Mouse (Mus musculus) erythroblast, adult 5-6 weeks (primary cell): ENCODE data around the gene Gm49721. TPM values are rescaled to one million over a fixed set of nuclear protein-coding genes. Genes with fewer than 3 reads are reported as not detected.
"Not testable (repeated sequence)": the region's sequence is repeated elsewhere in the genome, so short reads cannot be mapped to it uniquely, and the experiment has no call there.

Experiments used
- ATAC-seq: replicated peaks from 2 replicates; pipeline ENCODE4 v1.8.0; 2016; ENCODE audit warnings: moderate number of reproducible peaks, mild to moderate bottlenecking, moderate TSS enrichment, inconsistent platforms; ENCODE audit not compliant: poor library complexity, low FRiP score, severe bottlenecking
- total RNA-seq, 2 experiments: library from RNA; stranded (forward) in 1 of 2; stranded (reverse) in 1 of 2; fragments of 150-400 nt in 1 of 2; fragments of 200-764, 138-1000 nt in 1 of 2; gene quantifications; 2 replicates each; pipeline versions ENCODE4 v1.2.3 to v1.2.4; 2015 to 2017; ENCODE audit warnings: low replicate concordance in 2 of 2

Gm49721 gene
- total RNA-seq, 2 experiments from 2014 or later, result not detected

DNA sequence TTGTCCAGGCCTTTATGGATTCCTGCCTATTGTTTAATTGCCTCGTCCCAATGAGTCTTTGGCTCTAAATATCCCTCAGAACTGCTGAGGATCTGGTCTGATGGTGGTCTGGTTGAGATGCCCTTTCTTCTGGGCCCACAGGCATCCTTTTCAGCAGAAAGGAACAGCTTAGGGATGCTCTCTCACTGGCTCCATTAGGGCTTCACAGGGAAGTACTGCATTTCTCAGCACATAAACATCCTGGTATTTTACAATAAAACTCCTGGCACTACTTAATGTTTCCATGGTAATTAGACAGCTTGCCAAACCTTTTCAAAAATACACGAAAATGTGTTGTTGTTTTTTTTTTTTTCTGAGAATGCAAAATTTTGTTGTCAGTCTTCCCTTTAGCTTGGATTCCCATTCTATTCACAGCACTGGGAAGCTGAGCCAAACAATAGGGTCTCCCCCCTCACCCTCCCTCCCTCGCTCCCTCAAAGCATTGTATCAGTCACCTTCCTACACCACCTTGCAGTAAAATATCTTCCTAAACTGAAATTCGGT, 90.4 kb downstream of the Gm49721 start:
- not testable (repeated sequence) for ATAC-seq

DNA sequence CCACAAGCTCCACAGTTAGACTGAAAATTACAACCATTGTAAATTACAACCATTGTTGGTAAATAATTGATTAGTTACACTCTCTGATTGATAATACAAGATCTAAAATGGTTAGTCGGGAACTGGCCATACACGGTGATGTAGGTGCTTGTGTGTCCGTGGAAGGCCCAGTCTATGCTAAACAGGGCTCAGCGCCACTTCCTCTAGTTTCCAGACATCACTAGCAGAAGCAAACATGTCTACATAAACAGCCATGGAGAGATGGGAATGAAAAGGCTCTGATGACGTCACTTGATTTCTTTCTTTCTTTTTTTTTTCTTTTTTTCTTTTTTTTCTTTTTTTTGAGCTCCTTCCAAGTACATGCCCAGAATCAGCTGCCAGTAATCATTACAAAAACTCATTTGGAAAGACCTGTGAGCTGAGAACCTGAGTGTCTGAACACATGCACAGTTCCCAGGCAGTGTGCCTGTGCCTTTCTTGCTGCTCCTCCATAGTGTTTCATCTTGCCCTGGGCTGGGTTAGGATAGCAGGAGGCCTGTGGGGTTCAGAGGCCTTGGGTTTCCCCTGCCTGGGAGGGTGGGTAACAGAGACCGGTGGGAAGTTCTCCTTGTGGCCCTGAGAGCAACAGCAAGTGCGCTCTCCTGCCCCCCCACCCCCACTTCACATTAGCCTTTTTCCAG, 91.0 kb downstream of the Gm49721 start:
- ATAC-seq, result not testable (repeated sequence)

DNA sequence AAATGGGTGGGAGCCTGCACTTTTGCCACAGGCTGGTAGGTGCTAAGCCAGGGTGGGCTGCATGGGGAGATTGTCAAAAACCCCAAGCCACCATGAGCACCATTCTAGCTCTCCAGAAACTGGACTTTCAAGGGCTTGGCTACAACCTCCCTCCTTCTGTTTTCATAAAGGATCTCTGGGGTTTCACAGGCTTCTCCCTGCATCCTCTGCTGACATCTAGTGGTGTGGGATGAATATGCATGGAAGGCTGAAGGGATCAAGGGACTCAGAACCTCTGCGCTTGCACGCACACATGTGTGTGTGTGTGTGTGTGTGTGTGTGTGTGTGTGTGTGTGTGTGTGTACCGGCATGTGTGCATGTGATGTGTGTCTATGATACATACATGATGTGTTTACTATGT, 95.8 kb downstream of the Gm49721 start:
- ATAC-seq, result not testable (repeated sequence)

DNA sequence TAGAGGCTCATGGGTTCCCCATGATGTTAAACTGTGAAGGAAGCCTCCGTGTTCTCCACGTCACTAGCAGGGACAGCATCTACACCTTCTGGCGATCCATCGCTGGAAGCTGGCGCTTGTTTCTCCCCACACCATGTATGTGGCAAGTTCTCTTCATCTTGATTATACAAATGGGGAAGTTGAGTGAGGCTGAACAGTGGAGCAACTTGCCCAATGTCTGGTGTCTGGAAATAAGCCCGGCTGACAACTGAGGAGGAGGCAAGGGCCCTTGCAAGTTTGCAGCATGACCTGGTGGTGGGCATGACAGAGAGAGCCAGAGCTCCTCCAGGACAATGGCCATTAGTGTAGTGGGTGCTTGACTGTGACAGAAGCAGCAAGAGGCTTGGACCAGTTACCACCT, 96.8 kb downstream of the Gm49721 start:
- ATAC-seq, result not testable (repeated sequence)

DNA sequence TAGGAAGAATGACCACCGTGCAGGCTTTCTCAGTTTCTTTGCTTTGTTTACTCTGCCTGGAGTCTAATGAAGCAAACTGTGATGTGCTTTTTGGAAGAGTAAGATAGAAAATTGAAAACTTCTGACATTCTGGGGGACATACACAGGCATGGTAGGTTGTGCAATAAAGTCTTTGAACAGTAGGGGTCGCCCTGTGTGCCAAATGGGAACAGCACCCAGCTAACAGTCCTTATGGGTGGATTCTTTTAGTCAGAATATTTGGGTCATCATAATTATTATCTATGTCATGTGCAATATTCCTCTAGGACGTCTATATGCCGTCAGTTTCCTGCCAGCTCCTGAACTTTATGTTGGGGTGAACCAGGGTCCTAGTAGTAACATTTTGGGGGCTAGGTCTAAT, 100.9 kb downstream of the Gm49721 start:
- not testable (repeated sequence) for ATAC-seq

DNA sequence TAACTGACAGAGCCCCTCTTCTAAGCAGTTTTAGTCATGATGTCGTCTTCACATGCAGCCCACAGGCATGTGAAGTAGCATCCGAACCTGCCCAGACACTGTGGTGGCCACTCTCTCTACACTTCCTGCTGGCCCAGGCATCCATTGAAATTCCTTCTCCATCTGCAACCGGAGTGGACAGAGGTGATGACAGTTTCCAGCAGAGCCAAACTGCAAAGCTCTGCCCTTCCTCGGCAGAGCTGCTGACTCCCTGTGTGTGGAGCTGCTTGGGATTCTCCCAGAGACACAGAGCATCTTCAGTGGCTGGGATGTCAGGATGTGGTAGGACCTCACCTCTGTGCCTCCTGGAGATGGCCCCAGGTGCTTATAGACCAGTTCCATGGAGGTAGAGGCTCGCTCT, 105.8 kb downstream of the Gm49721 start:
- not testable (repeated sequence) for ATAC-seq

DNA sequence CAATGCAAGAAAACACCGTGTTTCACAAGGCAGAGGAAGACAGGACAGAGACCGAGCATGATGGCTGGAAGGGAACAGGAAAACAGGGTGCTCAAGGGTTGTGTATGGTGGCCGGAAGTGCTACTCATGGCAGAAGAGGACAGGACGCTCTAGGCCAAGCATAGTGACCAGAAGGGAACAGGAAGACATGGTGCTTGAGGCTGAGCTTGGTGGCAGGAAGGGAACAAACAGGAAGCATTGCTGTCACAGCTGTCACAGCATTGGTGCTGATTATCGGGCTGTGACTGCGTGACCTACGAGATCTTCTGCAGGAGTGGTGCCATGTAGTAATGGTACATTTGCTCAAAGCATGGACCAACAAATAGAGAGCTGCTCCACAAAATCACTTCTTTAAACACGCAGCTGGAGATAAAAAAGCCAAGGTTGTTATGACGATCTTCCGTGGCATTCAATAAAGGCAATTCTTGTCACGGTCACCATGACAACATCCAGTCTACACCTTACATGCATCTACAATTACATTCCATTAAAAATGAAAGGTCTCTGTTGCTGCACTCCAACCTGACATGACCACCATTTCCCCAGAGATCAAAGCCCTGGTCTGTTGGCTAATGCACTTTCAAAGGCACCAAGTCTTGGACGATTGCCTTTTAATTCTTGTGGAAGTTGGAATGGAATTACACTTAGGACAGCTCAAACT, 106.9 kb downstream of the Gm49721 start:
- not testable (repeated sequence) for ATAC-seq

DNA sequence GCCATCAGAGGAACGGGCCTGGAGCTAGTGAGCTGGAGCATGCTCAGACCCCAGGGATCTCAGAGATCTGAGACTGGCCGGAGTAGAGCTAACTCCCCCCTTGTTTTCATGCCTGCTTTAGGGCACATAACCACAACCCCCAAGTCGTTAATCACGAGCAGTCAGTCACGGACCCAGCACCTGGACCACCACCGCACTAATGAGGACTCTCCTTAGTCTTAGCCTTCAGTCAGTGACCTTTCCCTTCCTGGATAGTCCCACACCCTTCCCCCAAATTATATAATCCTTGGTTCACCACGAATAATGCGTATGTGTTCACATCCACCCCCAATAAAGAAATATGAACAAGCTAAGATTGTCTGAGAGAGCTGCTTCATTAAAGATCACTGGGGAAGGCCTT, 108.1 kb downstream of the Gm49721 start:
- not testable (repeated sequence) for ATAC-seq

Other genes starting within 250 kb of the Gm49721 start
- gene Ezr, start 196.1 kb upstream of the Gm49721 start, total RNA-seq (2015; ENCODE audit: low replicate concordance), result 9.4 and 23.2 TPM in 2 replicates
- 64.2 and 120 TPM in 2 replicates for gene Ezr, start 196.1 kb upstream of the Gm49721 start, total RNA-seq (2017; ENCODE audit: low replicate concordance)
- 6.3 and 16.7 TPM in 2 replicates for gene Rsph3b, start 30.2 kb upstream of the Gm49721 start, total RNA-seq (2015; ENCODE audit: low replicate concordance)
- 8.5 and 13.5 TPM in 2 replicates for gene Rsph3b, start 30.2 kb upstream of the Gm49721 start, total RNA-seq (2017; ENCODE audit: low replicate concordance)
- gene Tagap1, start 17.7 kb upstream of the Gm49721 start, total RNA-seq (2015; ENCODE audit: low replicate concordance), result 10.2 and 20.2 TPM in 2 replicates
- gene Tagap1, start 17.7 kb upstream of the Gm49721 start, total RNA-seq (2017; ENCODE audit: low replicate concordance), result 6.7 and 8.8 TPM in 2 replicates
- gene Rnaset2b, start 8.3 kb upstream of the Gm49721 start, total RNA-seq (2015; ENCODE audit: low replicate concordance), result 205 and 213 TPM in 2 replicates
- gene Rnaset2b, start 8.3 kb upstream of the Gm49721 start, total RNA-seq (2017; ENCODE audit: low replicate concordance), result 125 and 190 TPM in 2 replicates
- not detected in 2 replicates for gene Gm1604a, start 46.7 kb downstream of the Gm49721 start, total RNA-seq (2015; ENCODE audit: low replicate concordance)
- 2.4 TPM in 1 of 2 replicates, not detected in the other for gene Gm1604a, start 46.7 kb downstream of the Gm49721 start, total RNA-seq (2017; ENCODE audit: low replicate concordance)
- gene Rps6ka2, start 191.2 kb downstream of the Gm49721 start, total RNA-seq (2015; ENCODE audit: low replicate concordance), result 5.4 and 10.2 TPM in 2 replicates
- gene Rps6ka2, start 191.2 kb downstream of the Gm49721 start, total RNA-seq (2017; ENCODE audit: low replicate concordance), result 2.8 and 4.6 TPM in 2 replicates